Mouse (Mus musculus) heart, postnatal 0 days (tissue): ENCODE results near the gene Dner.

Experiments used
- CTCF ChIP-seq: IDR thresholded peaks from 2 replicates; pipeline ENCODE4 v1.5.1; 2016; ENCODE audit warnings: antibody characterized with exemption, control low read depth, low read depth
- EP300 ChIP-seq: IDR thresholded peaks from 2 replicates; pipeline ENCODE4 v1.6.1; 2016; ENCODE audit warnings: antibody characterized with exemption, low read depth

DNA sequence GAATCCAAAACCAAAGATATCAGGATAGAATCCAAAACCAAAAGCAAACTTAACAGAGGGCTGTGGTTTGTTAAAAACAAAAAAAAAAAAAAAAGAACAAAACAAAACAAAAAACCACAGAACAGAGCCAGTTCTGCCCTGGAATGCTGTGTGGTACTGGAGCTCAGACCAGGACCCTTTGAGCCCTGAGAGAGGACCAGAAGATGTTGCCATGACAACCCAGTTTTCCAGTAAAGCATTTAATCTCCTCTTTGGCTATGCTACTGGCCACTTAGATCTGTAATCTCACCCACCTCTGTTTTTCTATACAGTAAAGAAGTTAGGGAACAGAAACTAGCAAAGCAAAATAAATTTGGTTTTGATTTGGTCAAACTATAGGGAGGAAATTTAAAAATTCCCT, 79.9 kb downstream of the Dner start:
- TF ChIP-seq EP300 (no peak), CTCF (no peak)
